Mouse (Mus musculus): ENCODE data around the gene Vmn1r172.
"Not testable (repeated sequence)": the region's sequence is repeated elsewhere in the genome, so short reads cannot be mapped to it uniquely, and the experiment has no call there.

Gene Vmn1r172

GRCm38 (mm10) chr7:23658016-23658415 lies at the start of gene Vmn1r172:
Gene Vmn1r172, plus strand, starts transcription at chr7:23658316.
- no peak for DNase-seq (ENCODE audit: low spot score in 2 of 2)

GRCm38 (mm10) chr7:23630422-23630821 lies 27.7 kb upstream of the Vmn1r172 start, which contains the start of gene Vmn1r171:
Gene Vmn1r171, plus strand, starts transcription at chr7:23630722.
- no peak for DNase-seq (ENCODE audit: low spot score in 2 of 2)

- not testable (repeated sequence) for DNase-seq (ENCODE audit: low spot score in 2 of 2)
Observed at GRCm38 (mm10) chr7:23700403-23700802, 42.3 kb downstream of the Vmn1r172 start, which contains the start of gene Vmn1r173. Gene Vmn1r173, plus strand, starts transcription at chr7:23700703.
